Mouse (Mus musculus) liver (tissue): ENCODE data around the gene Loxl4.
A peak's percentile ranks its signal among the peaks of the same experiment; 100 is the strongest.

Experiments
- DNase-seq: peaks from one replicate; pipeline ENCODE4 v3.0.0-alpha.2; 2020; ENCODE audit warnings: mixed read lengths

The Loxl4 gene

DNA sequence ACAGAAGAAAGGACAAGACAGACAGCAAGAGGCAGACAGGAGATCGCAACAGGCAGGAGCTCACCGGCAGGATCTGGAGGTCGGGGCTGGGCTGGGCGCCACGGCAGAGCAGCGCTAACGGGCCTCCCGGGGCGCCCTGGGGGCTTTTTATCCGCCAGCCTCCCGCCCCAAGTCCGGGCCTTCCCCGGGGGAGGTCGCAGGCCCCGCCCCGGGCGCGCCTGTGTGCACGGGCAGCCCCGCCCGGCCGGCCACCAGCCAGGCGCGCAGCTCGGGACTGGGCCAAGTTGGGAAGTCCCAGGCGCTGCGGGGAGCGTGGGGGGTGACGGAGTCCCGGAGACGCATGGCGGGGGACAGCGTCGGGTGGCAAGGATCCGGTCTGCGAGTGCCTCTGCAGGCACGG, at the start of gene Loxl4:
Gene Loxl4 (minus strand): TSS at position 160 of the 400 bp plus-strand sequence.
- DNase-seq = peak; percentile 30

DNA sequence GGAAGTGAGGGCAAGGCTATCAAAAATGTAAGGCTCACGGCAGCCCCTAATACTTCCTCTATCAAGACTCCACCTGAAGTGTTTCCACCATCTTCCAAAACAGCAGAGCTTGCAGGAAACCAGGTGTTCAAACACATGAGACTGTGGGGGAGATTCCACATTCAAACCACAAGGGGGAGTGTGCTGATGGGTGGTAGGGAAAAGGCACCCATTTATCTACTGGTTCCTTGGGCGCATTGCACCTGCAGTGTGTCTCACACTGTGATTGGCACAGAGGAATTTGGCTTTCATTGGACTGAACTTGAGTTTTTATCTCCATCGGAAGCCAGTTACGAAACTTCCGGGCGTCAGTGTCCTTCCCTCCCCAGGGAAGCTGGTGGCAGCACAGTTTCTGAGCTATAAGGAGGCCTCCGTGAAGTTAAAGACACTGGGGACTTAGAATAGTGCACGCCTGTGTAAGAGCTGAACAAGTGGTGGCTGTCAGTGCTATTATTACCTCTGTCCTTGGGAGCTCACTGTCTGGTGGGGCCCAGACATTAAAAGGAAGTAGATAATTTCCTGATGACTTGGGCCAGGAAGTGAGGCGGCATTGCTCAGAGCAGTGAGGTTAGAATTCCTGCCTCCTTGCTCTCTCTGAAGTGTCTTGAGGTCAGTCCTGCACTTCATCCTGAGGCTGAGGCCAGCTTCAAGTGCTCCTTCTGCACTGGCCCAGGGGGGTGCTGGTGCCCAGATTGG, 49.0 kb upstream of the Loxl4 start:
- no peak for DNase-seq

- no peak for DNase-seq
These were observed 47.6 kb upstream of the Loxl4 start for GRCm38 (mm10) chr19:42660244-42660565.

GRCm38 (mm10) chr19:42659354-42660243, 47.0 kb upstream of the Loxl4 start:
- DNase-seq = no peak

DNA sequence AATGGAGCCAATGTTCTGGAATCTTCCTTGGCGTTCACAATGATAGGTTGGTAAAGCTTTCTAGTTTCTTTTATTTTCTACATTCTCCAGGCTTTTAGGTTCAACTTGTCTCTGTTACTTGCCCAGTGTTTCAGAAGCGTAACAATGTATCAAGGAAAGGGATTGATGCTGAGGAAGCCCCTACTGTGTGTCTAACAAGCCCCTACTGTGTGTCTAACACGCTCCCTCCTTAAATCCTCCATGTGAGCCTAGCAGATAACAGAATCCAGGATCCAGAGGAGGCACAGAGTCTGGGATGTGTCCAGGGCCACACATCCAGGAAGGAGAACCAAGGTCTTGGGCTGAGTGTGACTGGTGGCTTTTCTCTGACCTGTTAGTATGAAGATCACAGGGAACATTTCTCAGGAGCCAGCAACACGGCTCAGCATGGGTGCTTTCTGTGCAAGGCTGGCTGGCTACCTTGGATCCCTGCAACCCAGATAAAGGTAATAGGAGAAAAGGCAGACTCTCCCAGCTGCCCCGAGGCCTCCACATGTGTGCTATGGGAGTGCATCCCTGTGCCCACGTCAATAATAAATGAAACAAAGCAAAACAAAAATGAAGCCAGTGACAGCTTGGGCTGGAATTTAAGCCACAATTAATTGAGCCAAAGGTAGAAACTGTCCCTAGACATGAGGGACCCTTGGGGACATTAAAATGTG, 46.0 kb upstream of the Loxl4 start:
- DNase-seq = no peak

- no peak for DNase-seq
These were observed 45.2 kb upstream of the Loxl4 start for GRCm38 (mm10) chr19:42657769-42658168.

DNA sequence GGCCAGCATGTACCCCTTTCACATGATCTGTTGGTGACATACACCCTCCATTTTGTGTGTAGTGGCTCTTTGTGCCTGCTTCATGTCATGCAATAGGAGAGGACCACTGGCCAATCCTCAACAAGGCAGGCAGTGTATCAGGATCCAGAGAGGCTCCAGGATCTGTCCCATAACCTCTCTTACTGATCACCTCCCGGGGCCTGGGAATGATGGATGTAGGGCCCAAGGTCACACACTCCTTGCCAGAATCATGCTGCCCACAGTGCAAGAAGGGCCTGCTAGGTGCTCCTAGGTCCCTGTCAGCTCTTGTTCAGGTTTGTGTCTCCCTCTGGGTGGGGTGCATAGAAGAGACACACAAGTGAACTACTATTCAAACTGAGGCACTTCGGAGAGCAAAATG, 44.7 kb upstream of the Loxl4 start:
- DNase-seq = no peak

DNA sequence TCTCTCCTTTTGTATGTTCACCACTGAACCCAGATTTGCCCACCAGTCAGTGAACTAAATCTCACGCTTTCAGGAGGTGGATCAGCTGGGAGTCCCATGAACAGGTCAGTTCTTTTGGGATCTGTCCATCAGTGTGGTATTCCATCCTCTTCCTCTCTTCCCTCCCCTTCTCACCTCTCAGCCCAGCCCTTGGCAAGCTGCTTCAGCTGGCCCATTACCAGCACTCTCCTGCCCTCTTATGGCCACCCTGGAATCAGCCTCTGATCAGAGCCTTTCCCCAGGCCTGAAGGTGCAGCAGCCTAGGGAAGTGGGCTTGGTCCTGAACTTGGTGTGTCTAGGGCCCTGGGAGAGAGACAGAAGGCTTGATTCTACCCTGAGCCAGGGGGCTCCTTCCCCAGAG, 42.4 kb upstream of the Loxl4 start:
- DNase-seq = peak; percentile 53

- DNase-seq = no peak
These were observed 40.5 kb upstream of the Loxl4 start for GRCm38 (mm10) chr19:42653091-42653490.

GRCm38 (mm10) chr19:42652425-42652824, 39.8 kb upstream of the Loxl4 start:
- DNase-seq = no peak

- DNase-seq = no peak
These were observed 27.6 kb upstream of the Loxl4 start for GRCm38 (mm10) chr19:42640211-42640610.

DNA sequence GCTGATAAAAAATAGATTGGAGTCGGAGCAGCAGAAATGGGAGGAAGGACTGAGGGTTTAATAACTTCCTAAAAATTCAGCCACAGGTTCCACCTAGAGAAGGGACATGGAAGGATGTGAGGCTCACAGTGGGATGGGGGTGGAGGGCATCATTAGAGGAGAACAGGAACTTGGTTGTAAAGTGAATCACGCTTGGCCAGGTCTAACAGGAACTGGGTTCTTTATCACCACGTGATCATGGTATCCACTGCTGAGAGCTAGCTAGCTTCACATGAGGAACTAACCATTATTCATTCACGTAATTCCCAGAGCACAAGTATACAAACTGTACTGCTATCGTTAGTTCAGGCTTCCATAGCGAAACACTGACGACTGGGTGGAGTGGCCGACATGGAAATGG, 26.9 kb upstream of the Loxl4 start:
- DNase-seq = no peak

DNA sequence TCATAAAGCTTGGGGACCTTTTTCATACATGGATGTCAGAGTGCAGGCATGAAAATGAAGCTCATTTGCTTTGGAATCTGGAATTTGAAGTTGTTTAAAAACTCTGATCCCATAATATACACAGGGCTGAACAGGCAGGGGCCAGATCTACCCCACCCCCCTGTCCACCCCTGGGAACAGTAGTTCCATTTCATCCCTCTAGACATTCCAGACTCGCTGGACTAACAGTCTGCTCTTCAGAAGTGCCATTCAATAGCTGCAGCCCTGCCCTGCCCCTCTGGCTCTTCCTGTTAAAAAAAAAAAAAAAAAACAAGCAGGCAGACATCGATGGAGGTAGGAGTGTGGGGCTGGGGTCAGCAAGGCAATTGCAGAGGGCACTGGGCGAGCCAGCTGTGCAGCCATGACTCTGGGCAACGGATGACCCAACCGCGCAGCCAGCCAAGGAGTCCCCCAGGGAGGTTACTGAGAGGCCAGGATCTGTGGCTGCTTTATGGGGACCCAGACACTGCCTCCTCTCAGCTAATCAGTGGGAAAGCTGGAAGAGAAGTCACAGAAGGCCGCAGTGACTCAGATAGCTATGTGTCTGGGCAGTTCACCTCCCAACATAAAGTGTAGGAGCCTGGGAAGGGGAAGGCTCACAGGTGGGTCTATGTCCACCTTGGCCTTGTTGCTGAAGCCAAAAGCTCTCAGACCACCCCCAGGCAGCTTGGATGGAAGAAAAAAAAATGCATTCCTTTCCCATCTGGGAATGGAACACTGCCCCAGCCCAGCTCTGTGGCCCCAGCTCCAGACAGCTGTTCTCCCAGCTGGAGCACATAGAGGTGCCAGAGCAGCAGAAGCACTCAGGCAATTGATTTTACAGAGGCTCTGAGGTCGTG, 26.2 kb upstream of the Loxl4 start:
- DNase-seq = no peak

- DNase-seq = peak; percentile 40
These were observed 24.0 kb upstream of the Loxl4 start for GRCm38 (mm10) chr19:42636631-42637030.

- DNase-seq = no peak
These were observed 21.0 kb upstream of the Loxl4 start for GRCm38 (mm10) chr19:42633650-42634049.

DNA sequence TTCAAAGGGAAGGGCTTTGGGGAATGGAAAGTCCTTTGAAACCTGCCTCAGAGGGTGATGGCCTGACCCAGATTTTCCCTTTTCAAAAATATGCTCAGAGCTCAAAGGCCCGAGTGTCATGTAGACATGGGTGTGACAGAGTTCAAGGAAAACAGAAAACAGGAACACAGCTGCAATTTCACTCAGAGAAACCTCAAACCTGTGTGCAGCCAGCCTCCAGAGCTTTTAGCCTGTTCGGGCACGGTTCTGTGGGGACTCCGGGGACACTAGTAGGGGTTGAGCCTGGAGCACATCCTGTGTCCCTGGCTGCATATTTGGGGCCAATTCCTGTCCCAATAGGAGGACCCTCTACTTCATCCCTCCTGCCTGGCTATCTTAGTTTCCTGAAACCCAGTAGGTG, 19.7 kb upstream of the Loxl4 start:
- DNase-seq = no peak

DNA sequence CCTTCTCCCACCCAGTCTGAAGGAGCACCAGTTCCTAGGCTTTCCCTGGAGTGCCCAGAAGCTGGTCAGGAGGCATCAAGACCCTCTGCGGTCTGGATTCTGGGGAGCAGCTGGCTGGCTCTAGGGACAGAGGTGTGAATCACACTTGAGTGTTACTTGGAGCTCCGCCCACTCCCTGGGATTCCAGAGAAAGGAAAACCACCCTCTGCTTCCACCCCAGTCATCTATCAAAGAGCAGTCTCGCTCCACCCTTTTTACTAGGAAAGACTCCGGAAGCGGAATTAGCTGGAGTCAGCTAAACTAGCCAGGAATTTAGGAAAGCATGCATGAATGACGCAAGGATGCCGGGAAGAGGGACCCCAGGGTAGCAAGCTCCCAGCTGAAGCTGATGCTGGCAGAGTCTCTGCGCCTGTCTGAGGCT, 18.9 kb upstream of the Loxl4 start:
- DNase-seq = peak; percentile 9

DNA sequence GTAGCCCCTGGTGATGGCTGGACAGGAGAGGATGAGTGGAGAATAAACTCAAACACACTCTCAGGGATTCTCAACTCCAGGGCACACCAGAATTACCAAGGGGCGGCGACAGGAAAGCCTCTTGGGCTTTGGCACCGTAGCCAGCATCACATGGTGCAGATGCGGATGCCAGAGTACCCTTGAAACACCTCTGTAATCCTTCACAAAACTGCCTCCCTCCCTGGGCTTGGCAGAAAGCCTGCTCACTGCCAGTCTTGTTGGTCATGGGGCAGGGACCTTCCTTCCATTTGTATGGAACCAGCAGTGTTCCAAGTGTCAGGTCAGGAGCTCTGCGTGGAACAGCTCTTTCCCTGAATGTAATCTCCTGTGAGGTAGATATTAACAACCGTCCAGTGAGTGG, 15.5 kb upstream of the Loxl4 start:
- no peak for DNase-seq

GRCm38 (mm10) chr19:42613647-42614225, 1.1 kb upstream of the Loxl4 start:
- no peak for DNase-seq

GRCm38 (mm10) chr19:42613116-42613515, 503 bp upstream of the Loxl4 start:
- DNase-seq = no peak

- no peak for DNase-seq
These were observed 867 bp downstream of the Loxl4 start for GRCm38 (mm10) chr19:42611746-42612145.

DNA sequence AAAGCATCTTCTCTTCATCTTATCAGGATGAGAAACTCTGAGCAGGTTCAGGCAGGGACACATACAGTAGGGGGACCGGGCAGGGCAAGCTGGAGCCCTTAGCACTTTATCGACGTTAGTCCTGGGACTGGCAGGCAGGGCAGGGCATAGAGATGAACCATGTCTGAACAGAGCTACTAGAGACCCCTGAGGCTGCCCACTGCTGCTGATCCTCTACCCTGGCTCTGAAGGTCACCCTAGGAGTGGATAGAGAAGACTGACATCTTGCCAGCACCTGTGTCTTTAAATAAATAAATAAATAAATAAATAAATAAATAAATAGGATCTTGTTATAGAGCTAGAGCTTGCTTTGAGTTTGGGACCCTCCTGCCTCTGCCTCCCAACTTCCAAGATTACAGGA, 2.9 kb downstream of the Loxl4 start:
- DNase-seq = no peak
